Mouse (Mus musculus) adrenal gland, adult 18-20 months (tissue): Measurements from ENCODE around the gene Spdye4c. TPM values are rescaled to one million over a fixed set of nuclear protein-coding genes. Genes with fewer than 3 reads are reported as not detected.

Source experiments
- DNase-seq, 2 experiments: peaks; one replicate each; pipeline ENCODE4 v3.0.0; 2021 to 2022; ENCODE audit warnings: low spot score in 2 of 2
- total RNA-seq, 2 experiments: library from RNA; stranded (reverse); gene quantifications; 1 replicate in 1 of 2; 2 replicates in 1 of 2; pipeline ENCODE4 v1.2.3; 2021

Spdye4c gene
- total RNA-seq, 2 experiments from 2014 or later = not detected

DNA sequence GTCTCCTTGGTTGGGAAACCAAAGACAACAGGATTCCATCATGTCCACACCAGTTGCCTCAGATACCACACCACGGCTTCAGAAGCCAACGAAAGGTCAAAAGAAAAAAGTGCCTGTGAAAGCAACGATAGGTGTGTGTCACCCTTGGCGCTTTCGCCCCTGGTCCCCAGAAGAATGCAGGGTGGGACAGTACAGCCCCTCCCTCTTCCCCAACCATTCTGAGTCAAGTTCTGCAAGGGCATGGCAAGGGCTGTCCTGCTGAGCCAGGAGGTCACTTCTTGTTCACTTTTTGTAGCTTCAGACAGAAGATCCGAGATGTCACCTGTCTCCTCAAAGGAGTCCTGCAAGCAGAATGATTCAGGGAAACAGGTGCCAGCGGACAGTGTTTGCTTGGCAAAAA lies 1.3 kb downstream of the Spdye4c start:
- no peak for DNase-seq

GRCm38 (mm10) chr2:128601534-128601933 lies 10.5 kb downstream of the Spdye4c start:
- DNase-seq = no peak

DNA sequence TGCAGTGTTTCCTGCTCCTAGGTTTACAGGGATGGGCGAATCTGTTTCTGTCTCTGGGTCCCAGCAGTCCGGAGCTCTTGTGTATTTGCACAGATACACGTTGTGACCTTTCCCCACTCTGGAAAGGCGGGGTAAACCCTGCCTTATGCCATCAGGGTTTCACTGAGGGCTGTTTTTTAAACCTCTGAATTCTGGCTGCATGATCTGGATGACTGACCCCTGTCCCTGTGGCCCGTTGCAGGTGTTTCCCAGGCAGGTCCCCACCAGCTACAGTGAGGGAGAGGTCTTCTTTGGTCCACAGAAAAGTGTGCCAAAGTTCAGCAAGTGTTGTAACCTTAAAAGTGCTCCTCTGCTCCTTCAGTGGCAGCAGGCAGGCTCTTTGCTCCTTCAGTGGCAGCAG lies 18.3 kb downstream of the Spdye4c start:
- no peak for DNase-seq

DNA sequence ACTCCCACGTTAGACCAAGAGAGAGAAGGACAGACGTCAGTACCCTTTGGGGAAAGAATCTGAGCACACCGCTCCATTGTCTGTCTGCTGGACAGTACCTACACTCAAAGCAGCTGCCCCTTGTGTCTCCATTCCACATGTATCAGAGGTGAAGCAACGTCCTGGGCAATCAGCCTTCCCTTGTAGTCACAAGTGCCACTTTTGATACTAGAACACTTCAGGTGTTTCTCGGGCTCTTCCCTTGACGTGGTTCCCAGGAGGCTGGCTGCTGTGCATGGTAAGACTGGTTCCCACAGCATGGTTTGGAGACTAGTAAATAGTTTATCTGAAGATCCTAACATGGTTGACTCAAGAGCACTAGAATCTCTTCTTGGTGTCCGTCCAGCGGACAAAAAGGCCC lies 20.2 kb downstream of the Spdye4c start:
- no peak for DNase-seq

DNA sequence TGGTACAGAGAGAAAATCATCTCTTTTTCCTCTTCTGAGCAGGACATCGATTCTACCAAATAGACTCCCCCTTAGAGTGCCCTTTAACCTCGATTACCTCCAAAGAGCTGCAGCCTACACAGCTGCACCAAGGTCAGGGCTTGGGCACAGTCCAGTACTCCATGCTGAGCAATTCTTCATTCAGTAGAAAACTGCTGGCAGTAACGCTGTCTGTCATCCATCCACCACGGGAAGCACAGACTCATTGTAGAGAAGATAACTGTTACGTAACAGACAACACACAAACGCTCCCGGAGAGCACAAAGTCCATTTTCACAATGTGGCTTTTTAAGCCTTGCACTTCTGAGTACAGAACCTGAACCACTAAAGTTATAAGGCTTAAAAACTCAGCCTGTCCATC lies 21.3 kb downstream of the Spdye4c start:
- peak in 1 of 2 experiments; percentile 22 for DNase-seq

DNA sequence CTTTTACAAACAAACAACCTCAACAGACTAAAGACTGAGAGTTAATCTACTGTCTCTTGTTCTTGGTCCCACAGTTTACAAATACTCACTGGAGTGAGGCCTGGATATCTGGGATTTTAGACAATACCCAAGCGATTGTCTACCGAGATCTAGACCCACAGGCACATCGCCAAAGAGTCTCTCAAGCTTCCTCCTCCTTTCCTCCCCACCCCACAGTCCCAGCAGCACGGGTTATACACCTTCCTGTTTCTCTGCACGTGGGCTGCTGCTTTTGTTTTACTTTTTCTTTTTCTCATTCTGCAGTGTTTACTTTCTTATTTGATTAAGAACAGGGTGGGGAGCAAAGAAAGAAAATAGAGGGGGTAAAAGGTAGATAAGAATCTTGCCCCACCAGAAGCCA lies 22.4 kb downstream of the Spdye4c start:
- DNase-seq = no peak

DNA sequence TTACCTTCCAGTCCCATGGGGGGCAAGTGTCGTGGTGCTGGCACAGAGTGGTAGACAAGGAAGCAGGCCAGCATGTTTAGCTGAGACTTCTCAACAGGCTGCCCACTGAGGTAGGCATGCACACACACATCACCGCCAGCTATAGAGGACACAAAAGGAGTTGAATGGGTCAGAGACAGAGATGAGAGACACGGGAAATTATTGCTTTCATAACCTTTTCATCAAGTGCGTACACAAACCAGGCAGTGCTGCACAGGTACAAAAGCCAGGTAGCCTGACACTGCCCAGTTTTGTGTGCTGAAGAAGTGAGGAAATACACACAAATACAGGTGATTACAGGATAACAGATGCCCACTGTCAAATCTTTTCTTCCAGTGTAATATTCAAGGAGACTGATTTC lies 24.4 kb downstream of the Spdye4c start:
- no peak for DNase-seq

- DNase-seq = no peak
Observed at GRCm38 (mm10) chr2:128620578-128620977, 29.6 kb downstream of the Spdye4c start.

Other genes with a start within 250 kb of the Spdye4c start
- 10 to 100 TPM; 53.2 to 69.8 TPM for gene Anapc1, start 96.2 kb downstream of the Spdye4c start, total RNA-seq
- gene Mertk, start 107.7 kb downstream of the Spdye4c start, total RNA-seq = 10 to 100 TPM; 12.8 to 17.5 TPM
- 10 to 100 TPM; 24.6 to 37.8 TPM for gene Tmem87b, start 226.9 kb downstream of the Spdye4c start, total RNA-seq